Comparison of ENCODE assay signal across 20 mouse cellular contexts in the genomic region with DNA sequence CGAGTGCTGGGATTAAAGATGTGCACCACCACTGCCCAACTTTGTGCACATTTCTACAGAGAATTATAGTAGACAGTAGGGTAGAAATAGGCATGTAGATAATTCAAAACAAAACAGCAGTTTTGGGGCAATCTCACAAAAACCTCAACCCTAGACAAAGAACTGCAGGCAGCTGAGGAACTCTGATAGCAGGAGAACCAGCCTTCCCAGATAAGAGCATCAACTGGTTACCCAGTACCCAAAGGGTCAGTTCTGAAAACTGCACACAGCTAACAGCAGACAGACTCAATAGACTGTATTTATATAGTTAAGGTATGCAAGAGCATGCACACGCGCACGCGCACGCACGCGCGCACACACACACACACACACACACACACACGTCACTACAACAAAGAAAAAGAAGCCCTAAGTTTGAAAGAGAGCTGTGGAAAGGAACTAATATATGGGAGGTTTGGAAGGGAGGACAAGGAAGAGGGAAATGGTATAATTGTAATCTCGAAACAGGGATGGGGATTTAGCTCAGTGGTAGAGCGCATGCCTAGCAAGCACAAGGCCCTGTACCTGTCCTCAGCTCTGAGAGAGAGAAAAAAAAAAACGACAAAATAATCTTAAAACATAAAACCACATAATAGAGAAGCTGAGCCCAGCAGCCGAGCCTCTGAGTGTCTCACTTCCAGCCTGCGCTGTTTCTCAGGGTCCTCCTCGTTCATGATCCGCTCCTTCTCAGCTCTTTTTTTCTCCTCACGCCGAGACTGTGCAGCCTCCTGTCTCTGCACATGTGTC. TPM values are rescaled to one million over a fixed set of nuclear protein-coding genes. Genes with fewer than 3 reads are reported as not detected.
DNase-seq lines count a peak whose midpoint lies in the region; ATAC-seq lines count a peak whose summit lies in the region.
"Had no signal": no experiment of that assay in that cellular context is flagged by ENCODE, and none has a peak within 500 bp of the region (broad histone marks: within the 10 kb centered on the region; RNA-seq: fewer than 3 reads in every experiment).

No protein-coding gene starts in this region.

- no peaks in the 10 kb centered on the region for H3K9me3 ChIP-seq in liver, embryonic 16.5 days (replicated peaks; ENCODE audit: control insufficient read depth, low read length)
- no peaks in the 10 kb centered on the region for H3K9me3 ChIP-seq in hindbrain, embryonic 14.5 days (ENCODE audit: control insufficient read depth, low read length)
- no peaks in the 10 kb centered on the region for H3K9me3 ChIP-seq in midbrain, embryonic 10.5 days (replicated peaks)
- H3K9me3 ChIP-seq: embryonic facial prominence, embryonic 13.5 days; heart, embryonic 12.5 days; intestine, embryonic 15.5 days; limb, embryonic 15.5 days; neural tube, embryonic 12.5 days had no signal

- DNase-seq in heart, adult 11 months: peak; percentile 40
- no peak for DNase-seq in heart, postnatal 10 days
- no peak for DNase-seq in embryo, embryonic 9.5 days (ENCODE audit: extremely low spot score)
- DNase-seq in hindbrain, embryonic 14.5 days (ENCODE audit: low spot score): no peak
- DNase-seq in midbrain, embryonic 10.5 days (ENCODE audit: low spot score): no peak
- DNase-seq: adrenal gland, postnatal 14 days; cerebellum, postnatal 36 days; gastrocnemius, postnatal 14 days; right cerebral cortex, postnatal 25 days had no signal

- peak; percentile 58 for ATAC-seq in CD4-positive, CD25-positive, alpha-beta regulatory T cell, adult 4 months
- peak; percentile 45; the same call in 1 of the 2 replicates for ATAC-seq in liver, embryonic 16.5 days (ENCODE audit: low read depth)
- ATAC-seq in hindbrain, embryonic 14.5 days (ENCODE audit: low FRiP score): no peak
- ATAC-seq: intestine, embryonic 15.5 days had no signal

- H3K4me1 ChIP-seq in brown adipose tissue, adult 24 weeks (ENCODE audit: control insufficient read depth, insufficient read depth, insufficient read length, low read length): no peaks in the 10 kb centered on the region
- peaks cover 18% of the 10 kb centered on the region for H3K4me1 ChIP-seq in liver, embryonic 16.5 days (ENCODE audit: control insufficient read depth, low read depth, low read length)
- H3K4me1 ChIP-seq in hindbrain, embryonic 14.5 days (replicated peaks; ENCODE audit: control insufficient read depth, insufficient read depth, low read length): no peaks in the 10 kb centered on the region
- no peaks in the 10 kb centered on the region for H3K4me1 ChIP-seq in midbrain, embryonic 10.5 days
- H3K4me1 ChIP-seq: embryonic facial prominence, embryonic 13.5 days; intestine, embryonic 15.5 days; limb, embryonic 15.5 days; neural tube, embryonic 12.5 days had no signal

- H3K36me3 ChIP-seq in liver, embryonic 16.5 days (ENCODE audit: control insufficient read depth, insufficient read depth): peaks cover 26% of the 10 kb centered on the region
- peaks cover 93% of the 10 kb centered on the region for H3K36me3 ChIP-seq in hindbrain, embryonic 14.5 days (replicated peaks; ENCODE audit: control insufficient read depth, insufficient read depth)
- peaks cover 98% of the 10 kb centered on the region for H3K36me3 ChIP-seq in midbrain, embryonic 10.5 days

- H3K27me3 ChIP-seq in liver, embryonic 16.5 days (ENCODE audit: control insufficient read depth, insufficient read depth, low read depth, low read length): no peaks in the 10 kb centered on the region
- no peaks in the 10 kb centered on the region for H3K27me3 ChIP-seq in hindbrain, embryonic 14.5 days (ENCODE audit: control insufficient read depth, insufficient read depth, low read length)
- no peaks in the 10 kb centered on the region for H3K27me3 ChIP-seq in midbrain, embryonic 10.5 days (ENCODE audit: low read depth, poor library complexity, severe bottlenecking)
- H3K27me3 ChIP-seq: embryonic facial prominence, embryonic 13.5 days; heart, embryonic 12.5 days; intestine, embryonic 15.5 days; limb, embryonic 15.5 days; neural tube, embryonic 12.5 days had no signal

- WGBS in liver, embryonic 16.5 days (ENCODE audit: insufficient replicate concordance): 59% methylated on average over 19 of the region's 19 CpGs
- 94% methylated on average over 19 of the region's 19 CpGs for WGBS in hindbrain, embryonic 14.5 days
- WGBS in midbrain, embryonic 10.5 days: 93% methylated on average over 19 of the region's 19 CpGs

- intact Hi-C loops in heart, postnatal 10 days (cut with DNase I): no loop called here

- 0 out of 2 replicates have a peak overlapping the region, but pooled peaks have one; percentile 6 for H3K27ac ChIP-seq in brown adipose tissue, adult 24 weeks (replicated peaks; ENCODE audit: low read depth, low read length)
- 0 out of 2 replicates have a peak overlapping the region, but pooled peaks have one; percentile 26 for H3K27ac ChIP-seq in liver, embryonic 16.5 days (ENCODE audit: low read length)
- H3K27ac ChIP-seq in hindbrain, embryonic 14.5 days: no peak overlapping the region
- H3K27ac ChIP-seq in midbrain, embryonic 10.5 days (replicated peaks): no peak overlapping the region
- H3K27ac ChIP-seq: embryonic facial prominence, embryonic 13.5 days; intestine, embryonic 15.5 days; limb, embryonic 15.5 days; neural tube, embryonic 12.5 days had no signal

- H3K4me3 ChIP-seq in brown adipose tissue, adult 24 weeks (ENCODE audit: insufficient read depth, low read depth, low read length): no peak overlapping the region
- H3K4me3 ChIP-seq in liver, embryonic 16.5 days (ENCODE audit: low read depth, low read length): no peak overlapping the region
- H3K4me3 ChIP-seq in hindbrain, embryonic 14.5 days (replicated peaks; ENCODE audit: low read length): no peak overlapping the region
- H3K4me3 ChIP-seq in midbrain, embryonic 10.5 days: no peak overlapping the region
- H3K4me3 ChIP-seq: embryonic facial prominence, embryonic 13.5 days; heart, embryonic 12.5 days; intestine, embryonic 15.5 days; limb, embryonic 15.5 days; neural tube, embryonic 12.5 days had no signal

- no peak overlapping the region for H3K9ac ChIP-seq in liver, embryonic 16.5 days (ENCODE audit: low read depth, low read length)
- no peak overlapping the region for H3K9ac ChIP-seq in hindbrain, embryonic 14.5 days
- H3K9ac ChIP-seq: embryonic facial prominence, embryonic 13.5 days; heart, embryonic 12.5 days; intestine, embryonic 15.5 days; limb, embryonic 15.5 days; neural tube, embryonic 12.5 days had no signal

- H3K4me2 ChIP-seq in liver, embryonic 16.5 days (ENCODE audit: low read depth, low read length): no peak overlapping the region
- H3K4me2 ChIP-seq in hindbrain, embryonic 14.5 days (replicated peaks): no peak overlapping the region
- H3K4me2 ChIP-seq: embryonic facial prominence, embryonic 13.5 days; heart, embryonic 12.5 days; intestine, embryonic 15.5 days; limb, embryonic 15.5 days; neural tube, embryonic 12.5 days had no signal

RNA-seq across cellular contexts. Expression of a gene that starts 0.4 kb away (rescaled TPM):
- total RNA-seq in heart, postnatal 10 days (2021): 10 to 100 TPM; 11.1 to 12.9 TPM
- polyA plus RNA-seq in CD4-positive, CD25-positive, alpha-beta regulatory T cell, adult 4 months (2017; shearing (Covaris generic)): 10 to 100 TPM; 34.5 to 40.0 TPM
- 9.3 and 9.8 TPM in 2 replicates for polyA plus RNA-seq in brown adipose tissue, adult 24 weeks (2012; ENCODE audit: insufficient read depth, insufficient read length, missing spikeins)
- 7.3 and 7.6 TPM in 2 replicates for polyA plus RNA-seq in liver, embryonic 16.5 days (2015; fragmentation: Nextera tagmentation; extraction: Ambion mirVana)
- 27.4 and 30.1 TPM in 2 replicates for polyA plus RNA-seq in hindbrain, embryonic 14.5 days (2014; fragmentation: Nextera tagmentation; extraction: Ambion mirVana)
- polyA plus RNA-seq in midbrain, embryonic 10.5 days (2016; fragmentation: Nextera tagmentation; extraction: Ambion mirVana): 41.8 and 42.4 TPM in 2 replicates

RNA-seq across cellular contexts. Expression of a gene that starts 14.6 kb away (rescaled TPM):
- 10 to 100 TPM; 79.9 to 83.2 TPM for total RNA-seq in heart, postnatal 10 days (2021)
- polyA plus RNA-seq in CD4-positive, CD25-positive, alpha-beta regulatory T cell, adult 4 months (2017; shearing (Covaris generic)): 10 to 100 TPM; 92.6 to 96.6 TPM
- 80.1 and 94.1 TPM in 2 replicates for polyA plus RNA-seq in brown adipose tissue, adult 24 weeks (2012; ENCODE audit: insufficient read depth, insufficient read length, missing spikeins)
- 42.3 and 44.2 TPM in 2 replicates for polyA plus RNA-seq in liver, embryonic 16.5 days (2015; fragmentation: Nextera tagmentation; extraction: Ambion mirVana)
- 76.6 and 94.5 TPM in 2 replicates for polyA plus RNA-seq in hindbrain, embryonic 14.5 days (2014; fragmentation: Nextera tagmentation; extraction: Ambion mirVana)
- polyA plus RNA-seq in midbrain, embryonic 10.5 days (2016; fragmentation: Nextera tagmentation; extraction: Ambion mirVana): 69.9 and 74.0 TPM in 2 replicates

RNA-seq across cellular contexts. Expression of a gene that starts 15.2 kb away (rescaled TPM):
- total RNA-seq in heart, postnatal 10 days (2021): 10 to 100 TPM; 37.3 to 38.8 TPM
- polyA plus RNA-seq in CD4-positive, CD25-positive, alpha-beta regulatory T cell, adult 4 months (2017; shearing (Covaris generic)): 100 to 1,000 TPM in 1 of 2 experiments, 10 to 100 TPM in 1; 84.7 to 135 TPM
- polyA plus RNA-seq in brown adipose tissue, adult 24 weeks (2012; ENCODE audit: insufficient read depth, insufficient read length, missing spikeins): 18.9 and 22.2 TPM in 2 replicates
- polyA plus RNA-seq in liver, embryonic 16.5 days (2015; fragmentation: Nextera tagmentation; extraction: Ambion mirVana): 22.7 and 24.7 TPM in 2 replicates
- 78.0 and 82.2 TPM in 2 replicates for polyA plus RNA-seq in hindbrain, embryonic 14.5 days (2014; fragmentation: Nextera tagmentation; extraction: Ambion mirVana)
- polyA plus RNA-seq in midbrain, embryonic 10.5 days (2016; fragmentation: Nextera tagmentation; extraction: Ambion mirVana): 100 and 112 TPM in 2 replicates

RNA-seq across cellular contexts. Expression of a gene that starts 40.9 kb away (rescaled TPM):
- total RNA-seq in heart, postnatal 10 days (2021): 10 to 100 TPM; 13.6 to 14.1 TPM
- 100 to 1,000 TPM; 597 to 715 TPM for polyA plus RNA-seq in CD4-positive, CD25-positive, alpha-beta regulatory T cell, adult 4 months (2017; shearing (Covaris generic))
- polyA plus RNA-seq in brown adipose tissue, adult 24 weeks (2012; ENCODE audit: insufficient read depth, insufficient read length, missing spikeins): 3.4 and 6.1 TPM in 2 replicates
- polyA plus RNA-seq in liver, embryonic 16.5 days (2015; fragmentation: Nextera tagmentation; extraction: Ambion mirVana): 76.8 and 79.6 TPM in 2 replicates
- polyA plus RNA-seq in hindbrain, embryonic 14.5 days (2014; fragmentation: Nextera tagmentation; extraction: Ambion mirVana): 140 and 158 TPM in 2 replicates
- polyA plus RNA-seq in midbrain, embryonic 10.5 days (2016; fragmentation: Nextera tagmentation; extraction: Ambion mirVana): 364 and 366 TPM in 2 replicates

RNA-seq across cellular contexts. Expression of a gene that starts 40.9 kb away (rescaled TPM):
- total RNA-seq in heart, postnatal 10 days (2021): not detected
- not detected for polyA plus RNA-seq in CD4-positive, CD25-positive, alpha-beta regulatory T cell, adult 4 months (2017; shearing (Covaris generic))
- not detected in 2 replicates for polyA plus RNA-seq in brown adipose tissue, adult 24 weeks (2012; ENCODE audit: insufficient read depth, insufficient read length, missing spikeins)
- not detected in 2 replicates for polyA plus RNA-seq in liver, embryonic 16.5 days (2015; fragmentation: Nextera tagmentation; extraction: Ambion mirVana)
- polyA plus RNA-seq in hindbrain, embryonic 14.5 days (2014; fragmentation: Nextera tagmentation; extraction: Ambion mirVana): not detected in 2 replicates
- polyA plus RNA-seq in midbrain, embryonic 10.5 days (2016; fragmentation: Nextera tagmentation; extraction: Ambion mirVana): 0.57 TPM in 1 of 2 replicates, not detected in the other
- total RNA-seq: adrenal gland, postnatal 14 days; gastrocnemius, postnatal 14 days; left cerebral cortex, postnatal 14 days; midbrain, postnatal 0 days had no signal
- polyA plus RNA-seq: embryonic facial prominence, embryonic 13.5 days; heart, embryonic 12.5 days; intestine, embryonic 15.5 days; kidney, embryonic 16.5 days; midbrain, postnatal 0 days; neural tube, embryonic 12.5 days had no signal

Comparison
In these comparisons a context has a peak if more than half of its experiments do, and no peak if none do; other contexts are left out.
1. H3K27ac ChIP-seq: peak in brown adipose tissue, adult 24 weeks (single experiment) and liver, embryonic 16.5 days (single experiment); none in hindbrain, embryonic 14.5 days (single experiment) and midbrain, embryonic 10.5 days (single experiment).